Comparison of ENCODE assay signal across 11 mouse cellular contexts in genomic region chr5:77400823-77401222, GRCm38 (mm10). TPM values are rescaled to one million over a fixed set of nuclear protein-coding genes. Genes with fewer than 3 reads are reported as not detected.
DNase-seq lines count a peak whose midpoint lies in the region; ATAC-seq lines count a peak whose summit lies in the region.
"Had no signal": no experiment of that assay in that cellular context is flagged by ENCODE, and none has a peak within 500 bp of the region (broad histone marks: within the 10 kb centered on the region; RNA-seq: fewer than 3 reads in every experiment).

No protein-coding gene starts in this region.

- H3K36me3 ChIP-seq in intestine, embryonic 16.5 days (ENCODE audit: control insufficient read depth, insufficient read depth, low read length): no peaks in the 10 kb centered on the region
- no peaks in the 10 kb centered on the region for H3K36me3 ChIP-seq in forebrain, embryonic 12.5 days (replicated peaks)
- H3K36me3 ChIP-seq: heart, embryonic 15.5 days; liver, embryonic 13.5 days had no signal

- no peak overlapping the region; the same call in 1 of the 2 replicates for H3K27ac ChIP-seq in intestine, embryonic 16.5 days (ENCODE audit: low read length)
- H3K27ac ChIP-seq in forebrain, embryonic 12.5 days: no peak overlapping the region
- H3K27ac ChIP-seq: heart, embryonic 15.5 days; liver, embryonic 13.5 days had no signal

- no peaks in the 10 kb centered on the region for H3K4me1 ChIP-seq in intestine, embryonic 16.5 days (ENCODE audit: control insufficient read depth, insufficient read depth, low read length)
- peaks cover 25% of the 10 kb centered on the region for H3K4me1 ChIP-seq in forebrain, embryonic 12.5 days
- H3K4me1 ChIP-seq: liver, embryonic 13.5 days had no signal

- no peak overlapping the region for H3K4me3 ChIP-seq in intestine, embryonic 16.5 days (ENCODE audit: low read length)
- no peak overlapping the region for H3K4me3 ChIP-seq in forebrain, embryonic 12.5 days (replicated peaks)
- H3K4me3 ChIP-seq: erythroblast, embryonic 14.5 days; heart, embryonic 15.5 days; liver, embryonic 13.5 days had no signal

- WGBS in intestine, embryonic 16.5 days: 61% methylated on average over 6 of the region's 6 CpGs
- WGBS in forebrain, embryonic 12.5 days: 79% methylated on average over 6 of the region's 6 CpGs

- ATAC-seq in intestine, embryonic 16.5 days: no peak
- ATAC-seq in forebrain, embryonic 12.5 days (ENCODE audit: low FRiP score): no peak

- no peaks in the 10 kb centered on the region for H3K9me3 ChIP-seq in intestine, embryonic 16.5 days (ENCODE audit: control insufficient read depth, low read length)
- H3K9me3 ChIP-seq in forebrain, embryonic 12.5 days: no peaks in the 10 kb centered on the region
- H3K9me3 ChIP-seq: heart, embryonic 15.5 days; liver, embryonic 13.5 days had no signal

- no peak overlapping the region for H3K4me2 ChIP-seq in intestine, embryonic 16.5 days (ENCODE audit: low read depth, low read length)
- H3K4me2 ChIP-seq in forebrain, embryonic 12.5 days: no peak overlapping the region
- H3K4me2 ChIP-seq: heart, embryonic 15.5 days; liver, embryonic 13.5 days had no signal

- no peaks in the 10 kb centered on the region for H3K27me3 ChIP-seq in intestine, embryonic 16.5 days (replicated peaks; ENCODE audit: control insufficient read depth, insufficient read depth, low read length)
- H3K27me3 ChIP-seq in forebrain, embryonic 12.5 days: peaks cover 17% of the 10 kb centered on the region; the same call in 1 of the 2 replicates
- H3K27me3 ChIP-seq: heart, embryonic 15.5 days had no signal

- no peak overlapping the region for H3K9ac ChIP-seq in intestine, embryonic 16.5 days (ENCODE audit: low read depth, low read length)
- H3K9ac ChIP-seq in forebrain, embryonic 12.5 days: no peak overlapping the region
- H3K9ac ChIP-seq: heart, embryonic 15.5 days; liver, embryonic 13.5 days had no signal

- peak; percentile 77 for DNase-seq in adrenal gland, adult 2 months
- no peak for DNase-seq in adrenal gland, postnatal 4 days (ENCODE audit: low spot score in 2 of 2)
- peak; percentile 52 for DNase-seq in NIH3T3 (ENCODE audit: low read depth)
- peak; percentile 50 for DNase-seq in heart, postnatal 4 days
- DNase-seq in lung, postnatal 14 days: peak; percentile 46
- no peak for DNase-seq in urinary bladder, adult 2 months (ENCODE audit: low spot score)
- DNase-seq: liver, embryonic 13.5 days had no signal

RNA-seq across cellular contexts. Expression of gene Igfbp7, which starts 7.0 kb away (rescaled TPM):
- 100 to 1,000 TPM; 651 to 852 TPM for total RNA-seq in adrenal gland, adult 2 months (2021)
- 5,575 and 9,689 TPM in 2 replicates for polyA plus RNA-seq in adrenal gland, adult 2 months (2012; rRNA removed)
- total RNA-seq in adrenal gland, postnatal 4 days (2021): 100 to 1,000 TPM; 742 to 760 TPM
- 100 to 1,000 TPM; 210 to 250 TPM for total RNA-seq in heart, postnatal 4 days (2021)
- polyA plus RNA-seq in intestine, embryonic 16.5 days (2015; fragmentation: Nextera tagmentation; extraction: Ambion mirVana): 85.2 and 109 TPM in 2 replicates
- 1,512 and 1,720 TPM in 2 replicates for polyA plus RNA-seq in urinary bladder, adult 2 months (2012; rRNA removed)
- polyA plus RNA-seq in forebrain, embryonic 12.5 days (2016; fragmentation: Nextera tagmentation; extraction: Ambion mirVana): 28.1 and 28.9 TPM in 2 replicates

Comparison
In these comparisons a context has a peak if more than half of its experiments do, and no peak if none do; other contexts are left out.
1. DNase-seq: peak in adrenal gland, adult 2 months (single experiment), NIH3T3 (single experiment), heart, postnatal 4 days (single experiment) and lung, postnatal 14 days (single experiment); none in adrenal gland, postnatal 4 days (0 of 2) and urinary bladder, adult 2 months (single experiment).
2. RNA of gene Igfbp7, which starts 7.0 kb away (polyA plus RNA-seq): 5,575 to 9,689 TPM in adrenal gland, adult 2 months and 1,512 to 1,720 TPM in urinary bladder, adult 2 months; 85.2 to 109 TPM in intestine, embryonic 16.5 days and 28.1 to 28.9 TPM in forebrain, embryonic 12.5 days; every median in the first group is over 10 times any median in the second.